Mouse (Mus musculus): ENCODE measurements around the gene Rtn2.

The Rtn2 gene

GRCm38 (mm10) chr7:19316451-19317161 is 34.2 kb downstream of the Rtn2 start:
- peak; percentile 56 to 59 for DNase-seq (ENCODE audit: low spot score in 2 of 2)

- DNase-seq (ENCODE audit: low spot score in 2 of 2): no peak
Observed at GRCm38 (mm10) chr7:19318201-19318600, 35.8 kb downstream of the Rtn2 start.

- DNase-seq (ENCODE audit: low spot score in 2 of 2): peak in 1 of 2 experiments; percentile 44
Observed at GRCm38 (mm10) chr7:19318676-19319075, 36.3 kb downstream of the Rtn2 start.

- DNase-seq (ENCODE audit: low spot score in 2 of 2): no peak
Observed at GRCm38 (mm10) chr7:19319458-19319857, 37.0 kb downstream of the Rtn2 start.

- DNase-seq (ENCODE audit: low spot score in 2 of 2): peak; percentile 96
Observed at GRCm38 (mm10) chr7:19319906-19320305, 37.5 kb downstream of the Rtn2 start.

GRCm38 (mm10) chr7:19320637-19321036 is 38.2 kb downstream of the Rtn2 start:
- peak; percentile 21 to 42 for DNase-seq (ENCODE audit: low spot score in 2 of 2)

GRCm38 (mm10) chr7:19321464-19321863 is 39.0 kb downstream of the Rtn2 start:
- peak; percentile 91 for DNase-seq (ENCODE audit: low spot score in 2 of 2)

- no peak for DNase-seq (ENCODE audit: low spot score in 2 of 2)
Observed at GRCm38 (mm10) chr7:19322489-19322888, 40.1 kb downstream of the Rtn2 start.

- no peak for DNase-seq (ENCODE audit: low spot score in 2 of 2)
Observed at GRCm38 (mm10) chr7:19324221-19324620, 41.8 kb downstream of the Rtn2 start.

GRCm38 (mm10) chr7:19325262-19326199 is 43.1 kb downstream of the Rtn2 start:
- DNase-seq (ENCODE audit: low spot score in 2 of 2): peak; percentile 69 to 73

- peak; percentile 75 to 76 for DNase-seq (ENCODE audit: low spot score in 2 of 2)
Observed at GRCm38 (mm10) chr7:19326359-19326758, 43.9 kb downstream of the Rtn2 start.

GRCm38 (mm10) chr7:19327128-19327527 is 44.7 kb downstream of the Rtn2 start:
- peak in 1 of 2 experiments; percentile 24 for DNase-seq (ENCODE audit: low spot score in 2 of 2)

- no peak for DNase-seq (ENCODE audit: low spot score in 2 of 2)
Observed at GRCm38 (mm10) chr7:19327782-19328181, 45.4 kb downstream of the Rtn2 start.

GRCm38 (mm10) chr7:19328425-19328824 is 46.0 kb downstream of the Rtn2 start:
- peak in 1 of 2 experiments; percentile 38 for DNase-seq (ENCODE audit: low spot score in 2 of 2)

GRCm38 (mm10) chr7:19331910-19332309 is 49.5 kb downstream of the Rtn2 start:
- no peak for DNase-seq (ENCODE audit: low spot score in 2 of 2)

- peak; percentile 87 to 89 for DNase-seq (ENCODE audit: low spot score in 2 of 2)
Observed at GRCm38 (mm10) chr7:19332709-19333352, 50.4 kb downstream of the Rtn2 start.

GRCm38 (mm10) chr7:19335583-19335982 is 53.2 kb downstream of the Rtn2 start:
- peak in 1 of 2 experiments; percentile 38 for DNase-seq (ENCODE audit: low spot score in 2 of 2)

GRCm38 (mm10) chr7:19337122-19337521 is 54.7 kb downstream of the Rtn2 start:
- no peak for DNase-seq (ENCODE audit: low spot score in 2 of 2)

GRCm38 (mm10) chr7:19338060-19338459 is 55.6 kb downstream of the Rtn2 start:
- no peak for DNase-seq (ENCODE audit: low spot score in 2 of 2)

GRCm38 (mm10) chr7:19338596-19338995 is 56.2 kb downstream of the Rtn2 start:
- DNase-seq (ENCODE audit: low spot score in 2 of 2): no peak

- no peak for DNase-seq (ENCODE audit: low spot score in 2 of 2)
Observed at GRCm38 (mm10) chr7:19341250-19341649, 58.8 kb downstream of the Rtn2 start.

- peak in 1 of 2 experiments; percentile 50 for DNase-seq (ENCODE audit: low spot score in 2 of 2)
Observed at GRCm38 (mm10) chr7:19341761-19342409, 59.5 kb downstream of the Rtn2 start.

Measured in natural killer cell, adult 2 months (primary cell).